Mouse (Mus musculus): ENCODE results near the gene Slc35c1.

GRCm38 (mm10) chr2:92482551-92482950 is 22.2 kb upstream of the Slc35c1 start:
- no peak for TF ChIP-seq CTCF (IDR thresholded peaks at IDR 0.05; ENCODE audit: low read depth, low read length)
- TF ChIP-seq POLR2AphosphoS5 (IDR thresholded peaks at IDR 0.05; ENCODE audit: insufficient replicate concordance, low read depth, low read length): no peak
- TF ChIP-seq GATA1 (IDR thresholded peaks at IDR 0.05; ENCODE audit: borderline replicate concordance, low read length): no peak
- no peak for TF ChIP-seq GATA2 (IDR thresholded peaks at IDR 0.05; ENCODE audit: borderline replicate concordance, low read depth, low read length)
- TF ChIP-seq TAL1 (conservative IDR thresholded peaks at IDR 0.05; ENCODE audit: low read depth, low read length): no peak
